Mouse (Mus musculus) CH12.LX (cell line): ENCODE data around the gene Apba3.

Source experiments
- CTCF ChIP-seq, 2 experiments: IDR thresholded peaks in 1 of 2; conservative IDR thresholded peaks in 1 of 2; 2 replicates each; pipeline ENCODE4 v1.5.1; 2011 to 2012; ENCODE audit warnings: low read depth in 2 of 2, low read length in 2 of 2, improper control_type of control experiment in 1 of 2, inconsistent platforms in 1 of 2, mild to moderate bottlenecking in 1 of 2, moderate library complexity in 1 of 2
- HCFC1 ChIP-seq: IDR thresholded peaks from 2 replicates; pipeline ENCODE4 v1.6.1; 2012; ENCODE audit warnings: low read depth, mild to moderate bottlenecking, inconsistent platforms, low read length, improper control_type of control experiment
- MEF2A ChIP-seq: IDR thresholded peaks from 2 replicates; pipeline ENCODE4 v1.6.1; 2014; ENCODE audit warnings: low read depth, mild to moderate bottlenecking, inconsistent platforms, low read length, improper control_type of control experiment, borderline replicate concordance

- TF ChIP-seq HCFC1: no peak
- no peak for TF ChIP-seq CTCF (conservative IDR thresholded peaks at IDR 0.05 in 1 of 2, IDR thresholded peaks at IDR 0.05 in 1 of 2; ENCODE audit: low read depth in 2 of 2, low read length in 2 of 2)
- TF ChIP-seq MEF2A: no peak
Observed at GRCm38 (mm10) chr10:81289811-81290210, 23.1 kb downstream of the Apba3 start.
